Mouse (Mus musculus): Measurements from ENCODE around the gene Ndufc1.
"Not testable (repeated sequence)": the region's sequence is repeated elsewhere in the genome, so short reads cannot be mapped to it uniquely, and the experiment has no call there.

Ndufc1 gene

DNA sequence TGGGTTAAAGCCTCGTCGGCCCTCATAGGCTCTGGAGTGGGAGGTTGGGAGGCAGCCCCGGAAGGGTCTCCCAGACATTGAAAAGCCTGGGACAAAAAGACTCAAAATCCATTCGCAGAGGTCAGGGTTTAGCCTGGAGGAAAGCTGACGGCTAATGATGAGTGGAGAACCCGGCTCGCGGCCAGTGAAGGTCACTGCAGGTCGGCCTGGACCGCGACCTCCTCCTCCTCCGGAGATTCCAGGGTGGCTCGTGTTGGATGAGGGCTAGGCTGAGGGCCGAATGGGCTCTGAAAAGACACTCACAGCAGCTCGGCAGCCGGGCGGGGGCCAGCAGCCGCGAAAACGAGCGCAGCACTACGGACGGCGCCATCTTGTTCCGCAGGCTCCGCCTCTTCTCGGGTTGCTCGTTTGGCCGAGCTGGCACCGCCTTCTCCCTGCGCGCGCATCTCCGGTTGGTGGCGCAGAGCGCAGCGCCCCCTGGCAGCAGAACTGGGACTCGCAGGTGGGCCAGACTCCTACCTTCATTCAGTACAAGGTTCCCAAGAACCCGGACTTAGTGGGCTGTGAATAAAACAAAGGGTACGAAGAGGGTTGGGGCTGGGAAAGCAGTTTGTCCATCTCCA, at the start of gene Ndufc1:
Ndufc1 (minus strand) TSS at position 428 of the 623 bp plus-strand sequence.
- CTCF ChIA-PET: interaction anchor here (0.9 to 1.3 kb wide), 2 partner anchors 9 to 178 kb away, joined by 3 read pairs; no protein-coding TSS in a partner anchor

DNA sequence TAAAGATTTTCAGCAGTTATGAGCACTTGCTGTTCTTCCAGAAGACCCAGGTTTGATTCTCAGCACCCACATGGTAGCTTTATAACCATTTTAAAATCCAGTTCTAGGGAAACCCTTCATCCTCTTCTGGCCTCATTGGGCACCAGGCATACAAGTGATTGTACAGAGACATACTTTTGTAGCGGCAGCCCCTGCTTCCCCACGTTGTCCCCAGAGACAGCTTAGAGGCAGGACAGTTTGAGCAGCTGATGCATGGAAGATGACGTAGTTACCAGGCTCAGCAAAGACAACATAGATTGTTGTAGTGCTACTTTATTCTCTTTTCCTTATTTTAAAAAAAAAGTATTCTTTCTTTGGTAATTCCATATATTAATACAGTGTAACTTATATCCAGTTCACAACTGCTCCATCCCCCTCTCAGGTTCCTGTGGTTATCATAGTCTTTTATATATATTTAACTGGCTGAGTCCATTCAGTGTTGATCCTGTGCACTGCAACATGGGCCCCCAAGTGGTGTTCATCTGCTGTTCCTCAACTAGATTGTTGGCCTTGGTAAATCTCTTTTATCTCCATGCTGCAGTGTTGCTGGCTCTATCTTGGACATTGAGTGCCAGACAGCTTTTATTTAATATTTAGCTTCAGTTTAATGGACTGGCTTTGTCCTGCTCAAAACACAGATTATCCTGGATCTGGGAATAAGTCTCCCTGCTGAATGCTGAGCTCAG, 26.2 kb upstream of the Ndufc1 start:
- CTCF ChIA-PET: no interaction called here

DNA sequence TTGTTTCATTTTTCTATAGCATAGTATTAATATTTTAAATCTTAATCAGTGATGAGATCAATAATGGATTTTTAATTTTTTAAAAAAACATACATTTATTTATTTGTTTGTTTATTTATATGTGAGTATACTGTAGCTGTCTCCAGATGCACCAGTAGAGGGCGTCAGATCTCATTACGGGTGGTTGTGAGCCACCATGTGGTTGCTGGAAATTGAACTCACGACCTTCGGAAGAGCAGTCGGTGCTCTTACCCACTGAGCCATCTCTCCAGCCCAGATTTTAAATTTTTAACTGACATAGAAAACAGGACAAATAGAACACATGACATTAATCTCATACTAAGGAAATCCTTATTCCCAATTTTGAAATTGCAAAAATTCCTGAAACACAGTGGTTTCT, 25.6 kb upstream of the Ndufc1 start:
- CTCF ChIA-PET: not testable (repeated sequence)

DNA sequence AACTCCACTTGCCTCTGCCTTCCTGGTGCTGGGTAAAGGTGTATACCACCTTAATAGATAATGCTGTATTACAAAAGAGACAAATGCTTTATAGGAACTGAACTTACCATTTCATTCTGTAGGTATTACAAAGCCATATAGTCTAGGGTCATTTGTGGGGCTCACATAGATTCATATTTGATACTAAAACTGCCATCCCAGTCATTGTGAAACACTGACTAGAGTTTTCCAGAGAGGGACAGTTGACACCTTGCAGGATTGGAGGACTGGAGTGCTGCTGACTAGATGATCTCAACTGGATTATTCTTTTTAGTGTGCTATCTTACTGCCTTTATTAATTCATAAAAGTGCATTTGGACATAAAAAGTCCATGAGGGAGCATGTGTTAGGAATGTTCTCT, 16.6 kb upstream of the Ndufc1 start:
- CTCF ChIA-PET: no interaction called here

DNA sequence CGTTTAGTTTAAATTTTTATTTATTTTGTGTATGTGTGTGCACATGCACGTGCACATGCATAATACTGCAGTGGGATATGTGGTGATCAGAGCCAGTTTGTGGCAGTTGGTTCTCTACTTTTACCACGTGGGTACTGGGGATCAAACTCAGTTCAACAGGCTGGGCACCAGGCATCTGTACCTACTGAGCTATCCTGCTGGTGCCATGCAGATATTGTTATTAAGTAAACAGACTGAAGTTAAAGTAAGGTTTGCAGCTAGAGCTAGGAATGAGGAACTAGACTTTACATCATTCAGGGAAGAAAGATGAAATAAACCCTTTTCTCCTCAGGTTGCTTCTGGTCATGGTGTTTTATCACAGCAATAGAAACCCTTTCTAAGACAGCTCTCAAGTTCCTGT, 13.1 kb upstream of the Ndufc1 start:
- CTCF ChIA-PET: no interaction called here

DNA sequence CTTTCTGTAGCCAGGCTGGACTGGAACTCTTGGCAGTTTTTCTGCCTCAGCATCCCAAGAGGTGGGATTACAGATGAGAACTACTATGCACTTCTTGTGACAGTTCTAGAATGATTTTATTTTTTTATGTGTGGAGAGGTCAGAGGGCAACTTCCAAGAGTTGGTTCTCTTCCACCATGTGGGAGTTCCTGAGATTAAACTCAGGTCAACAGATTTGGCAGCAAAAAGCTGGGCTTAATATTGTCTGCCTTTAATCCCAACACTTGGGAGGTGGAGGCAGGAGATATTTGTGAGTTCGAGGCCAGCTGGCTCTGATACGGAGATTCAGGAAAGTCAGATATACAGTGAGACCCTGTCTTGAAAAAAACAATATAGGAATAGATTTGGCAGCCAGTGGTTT, 9.2 kb upstream of the Ndufc1 start:
- CTCF ChIA-PET: interaction anchor here (0.6 to 1.1 kb wide), 2 partner anchors 8 to 10 kb away, joined by 3 to 4 read pairs; no protein-coding TSS in a partner anchor

DNA sequence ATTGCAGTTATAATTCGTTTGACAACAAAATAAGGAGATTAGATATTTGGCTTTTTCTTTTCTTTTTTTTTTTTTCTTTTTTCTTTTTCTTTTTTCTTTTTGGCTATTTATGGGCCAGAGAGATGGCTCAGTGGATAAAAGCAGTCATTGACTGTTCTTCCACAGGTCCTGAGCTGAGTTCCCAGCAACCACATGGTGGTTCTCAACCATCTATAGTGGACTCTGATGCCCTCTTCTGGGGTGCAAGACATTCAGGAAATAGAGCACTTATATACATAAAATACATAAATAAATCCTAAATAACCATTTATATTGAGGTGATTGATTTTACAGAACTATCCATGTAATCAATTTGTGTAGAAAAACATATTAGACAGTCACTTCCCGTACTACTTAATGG, 8.7 kb upstream of the Ndufc1 start:
- CTCF ChIA-PET: interaction anchor here (0.6 to 1.1 kb wide), 5 partner anchors 8 to 152 kb away, joined by 3 to 9 read pairs (median 4); no protein-coding TSS in a partner anchor

DNA sequence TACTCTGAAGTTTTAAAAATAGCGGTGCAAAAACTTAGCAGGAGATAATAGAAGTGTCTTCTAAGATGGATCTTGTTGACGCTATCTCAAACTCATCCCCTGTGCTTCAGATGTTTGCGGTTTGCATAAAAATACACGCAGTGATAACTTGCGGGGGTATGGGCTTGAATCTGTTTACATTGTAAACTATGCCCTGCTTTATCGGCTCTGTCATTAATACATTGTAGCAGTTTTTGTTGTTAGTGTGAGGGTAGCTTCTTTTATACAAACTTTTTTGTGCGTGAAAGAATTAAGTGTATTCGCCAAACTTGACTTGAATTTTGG, 8.3 kb upstream of the Ndufc1 start:
- CTCF ChIA-PET: interaction anchor here (0.6 to 0.7 kb wide), 3 partner anchors 9 to 152 kb away, joined by 3 to 9 read pairs (median 4); no protein-coding TSS in a partner anchor

DNA sequence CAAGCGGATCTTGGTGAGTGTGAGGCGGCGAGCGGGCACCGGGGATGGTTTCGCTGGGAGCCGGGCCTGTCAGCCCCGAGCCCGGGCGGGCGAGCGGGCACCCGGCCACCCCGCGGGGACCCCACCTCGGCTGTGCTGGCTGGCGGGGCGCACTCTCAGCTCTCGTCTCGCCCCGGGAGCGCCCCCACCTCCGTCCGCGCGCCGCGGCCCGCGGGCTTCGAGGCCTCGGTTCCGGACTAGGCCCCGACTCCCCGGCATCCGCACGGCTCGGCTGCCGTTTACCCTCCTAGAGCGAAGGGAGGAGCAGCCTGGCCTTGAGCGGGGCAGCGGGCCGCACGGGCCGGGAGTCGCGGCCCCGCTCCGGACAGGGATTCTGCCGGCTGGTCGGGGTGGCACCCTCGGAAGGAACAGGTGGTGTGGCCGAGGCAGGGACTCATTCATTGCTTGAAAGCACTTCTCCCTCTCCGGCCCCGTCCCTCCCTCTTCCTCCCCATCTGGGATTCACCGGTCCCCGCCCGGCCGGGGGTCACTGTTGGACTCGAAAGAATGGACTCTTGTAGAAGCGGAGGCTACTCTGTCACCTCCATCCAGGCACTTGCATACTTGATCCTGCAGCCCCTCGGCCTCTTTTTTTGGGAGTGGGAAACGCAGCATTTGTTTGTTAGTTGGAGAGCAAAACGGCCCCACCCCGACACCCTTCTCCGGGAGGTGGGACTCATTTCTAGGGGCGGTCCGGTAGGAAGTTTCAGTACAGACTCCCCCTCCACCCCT, 7.8 kb upstream of the Ndufc1 start:
- CTCF ChIA-PET: interaction anchor here (0.7 kb wide), 3 partner anchors 18 to 1367 kb away, joined by 3 to 9 read pairs (median 3); no protein-coding TSS in a partner anchor

DNA sequence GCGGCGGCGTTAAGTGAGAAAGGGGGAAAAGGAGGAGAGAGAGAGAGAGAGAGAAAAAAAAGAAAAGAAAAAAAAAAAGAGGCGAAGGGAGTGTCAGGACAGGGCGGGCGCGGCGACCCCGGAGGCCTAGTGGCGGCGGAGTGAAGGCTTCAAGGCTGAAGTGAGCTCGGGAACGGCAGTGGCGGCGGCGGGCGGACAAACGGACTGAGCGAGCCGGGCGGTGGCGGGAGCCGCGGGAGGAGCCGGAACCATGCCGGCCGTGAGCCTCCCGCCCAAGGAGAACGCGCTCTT, 7.2 kb upstream of the Ndufc1 start:
- CTCF ChIA-PET: interaction anchor here (0.7 kb wide), 1 partner anchor 1368 kb away, joined by 3 read pairs; no protein-coding TSS in a partner anchor

DNA sequence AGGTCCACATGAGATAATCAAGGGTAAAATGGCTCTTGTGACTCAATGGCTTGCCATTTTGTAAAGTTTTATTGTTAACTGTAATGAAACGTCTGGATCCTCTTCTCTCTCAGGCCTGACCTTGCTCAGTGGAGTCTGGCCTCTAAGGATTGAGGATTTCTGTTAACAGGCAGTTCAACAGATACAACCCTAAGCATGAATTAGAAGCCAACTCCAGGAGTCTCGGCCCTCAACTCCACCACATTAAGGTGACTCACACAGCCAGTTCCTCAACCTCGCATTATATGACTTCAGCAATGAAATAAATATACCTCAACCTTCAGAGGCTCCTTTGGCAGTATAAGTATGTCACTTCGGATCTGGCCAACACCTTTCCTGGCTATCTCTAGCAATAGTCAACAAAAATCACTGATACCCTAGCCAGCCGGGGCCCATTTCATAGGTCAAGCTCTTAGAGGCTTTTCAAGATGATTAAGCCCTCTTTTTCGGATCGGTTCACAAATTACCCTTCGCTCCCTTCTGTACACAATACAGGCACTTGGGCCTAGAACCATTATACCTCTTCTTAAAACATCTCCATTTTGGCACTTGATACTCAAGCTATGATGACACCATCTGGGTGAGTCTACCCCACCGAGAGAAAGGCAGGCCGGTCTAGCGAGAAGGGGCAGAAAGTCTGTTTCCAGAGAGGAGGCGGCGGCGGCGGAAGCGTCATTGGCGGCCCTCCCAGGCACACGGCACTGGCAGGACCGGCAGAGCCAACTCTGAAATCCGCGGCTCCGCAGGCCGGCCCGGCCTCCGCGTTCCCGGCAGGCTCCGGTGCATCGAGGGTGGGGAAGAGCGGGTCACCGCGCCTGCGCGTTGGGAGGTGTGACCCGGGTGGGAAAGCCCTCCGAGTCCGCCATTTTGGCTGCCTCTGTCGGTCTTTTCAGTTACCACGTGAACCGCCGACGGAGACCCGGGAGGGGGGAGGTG, 6.6 kb upstream of the Ndufc1 start, which contains the start of gene Naa15:
Naa15 (plus strand) TSS at position 51 of the 975 bp plus-strand sequence.
- CTCF ChIA-PET: interaction anchor here (0.6 to 0.7 kb wide), 2 partner anchors 192 to 1368 kb away, joined by 3 to 9 read pairs; no protein-coding TSS in a partner anchor

DNA sequence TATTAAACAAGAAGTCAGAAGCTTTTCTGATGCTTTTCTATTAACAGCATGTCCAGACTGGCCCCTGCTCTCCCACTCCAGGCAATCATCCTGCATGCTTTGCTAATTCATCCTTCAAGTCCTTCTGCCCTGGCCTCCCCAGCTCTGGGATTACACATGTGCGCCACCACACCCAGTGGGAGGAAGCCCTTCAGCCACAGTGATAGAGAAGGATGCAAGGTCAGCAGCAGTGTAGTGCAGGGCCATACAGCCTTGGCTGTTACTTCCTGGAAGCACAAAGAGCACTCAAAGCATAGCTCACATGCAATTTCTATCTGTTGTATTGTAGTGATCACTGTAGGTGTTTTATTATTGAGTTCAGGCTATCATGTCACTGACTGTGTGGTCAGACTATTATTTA, 4.5 kb upstream of the Ndufc1 start:
- CTCF ChIA-PET: interaction anchor here (0.6 to 0.7 kb wide), 2 partner anchors 16 to 99 kb away, joined by 3 to 4 read pairs; no protein-coding TSS in a partner anchor

DNA sequence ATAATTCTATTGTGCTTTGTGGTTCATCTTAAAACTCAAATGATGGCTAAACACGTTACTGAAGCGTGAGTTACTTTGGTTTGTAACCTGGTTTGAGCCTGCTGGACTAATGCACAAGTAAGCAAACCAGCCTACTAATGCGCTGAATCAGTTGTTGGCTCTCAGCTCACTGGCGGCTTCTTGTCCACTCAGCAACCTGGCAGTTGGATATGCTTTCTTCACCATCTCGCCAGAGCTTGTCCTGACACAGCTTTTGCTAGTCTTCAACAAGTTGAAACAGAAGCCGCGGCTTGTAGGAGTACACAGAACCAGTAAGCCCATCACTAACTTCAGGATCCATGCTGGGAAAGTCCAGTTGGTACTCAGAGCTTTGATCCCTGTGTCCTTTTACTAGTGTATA, 3.7 kb upstream of the Ndufc1 start:
- CTCF ChIA-PET: interaction anchor here (0.6 to 0.7 kb wide), 4 partner anchors 10 to 251 kb away, joined by 4 to 6 read pairs (median 5); no protein-coding TSS in a partner anchor

DNA sequence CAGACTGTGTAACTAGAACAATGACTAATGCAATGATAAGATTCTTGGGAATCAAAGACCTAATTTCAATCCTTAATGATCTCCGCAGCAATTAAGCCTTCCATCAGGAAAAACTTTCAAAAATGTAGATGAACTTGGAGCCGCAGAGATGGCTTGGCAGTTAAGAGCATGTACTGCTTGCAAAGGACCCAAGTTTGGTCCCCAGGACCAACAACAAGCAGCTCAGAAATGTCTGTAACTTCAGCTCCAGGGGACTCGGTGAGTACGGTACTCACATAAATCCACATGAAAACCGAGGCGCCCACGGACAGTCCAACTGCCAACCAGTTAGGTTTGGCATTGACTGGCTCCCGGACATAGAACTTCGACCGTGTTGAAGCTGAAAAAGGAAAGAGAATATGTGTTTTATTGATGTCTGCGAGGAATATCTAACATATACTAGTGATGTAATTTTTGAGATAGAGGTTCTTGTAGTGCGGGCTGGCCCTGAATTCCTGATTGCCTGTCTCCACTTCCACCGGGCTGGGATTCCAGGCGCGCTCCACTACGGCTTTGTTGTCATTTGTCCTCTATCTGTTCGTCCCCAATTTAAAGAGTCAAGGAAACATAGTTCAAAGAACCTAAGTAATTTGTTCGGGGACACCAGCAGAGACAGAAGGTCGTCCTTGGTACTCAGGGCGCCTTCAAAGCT, 773 bp downstream of the Ndufc1 start:
- CTCF ChIA-PET: interaction anchor here (0.9 to 1.3 kb wide), 2 partner anchors 8 to 178 kb away, joined by 3 read pairs; no protein-coding TSS in a partner anchor

DNA sequence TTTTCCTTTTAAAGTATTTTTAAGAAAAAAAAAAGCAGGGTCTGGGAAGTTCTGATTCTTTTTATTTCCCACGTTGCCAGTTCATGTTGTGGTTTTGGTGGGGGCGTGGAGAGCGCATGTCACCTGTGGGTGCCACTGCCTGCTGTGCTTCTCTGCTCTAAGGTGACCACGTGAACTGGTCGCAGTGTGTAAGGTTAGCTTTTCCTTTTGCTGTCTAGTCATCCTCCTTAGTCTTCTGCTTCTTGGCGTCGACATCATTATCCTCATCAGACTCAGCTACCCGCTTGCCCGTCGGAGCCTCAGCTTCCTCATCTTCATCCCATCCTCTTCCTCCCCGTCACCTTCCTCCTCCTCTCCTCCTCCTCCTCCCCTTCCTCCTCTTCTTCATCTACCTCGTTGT, 6.2 kb downstream of the Ndufc1 start:
- CTCF ChIA-PET: interaction anchor here (0.6 kb wide), 1 partner anchor 10 kb away, joined by 5 read pairs; no protein-coding TSS in a partner anchor

DNA sequence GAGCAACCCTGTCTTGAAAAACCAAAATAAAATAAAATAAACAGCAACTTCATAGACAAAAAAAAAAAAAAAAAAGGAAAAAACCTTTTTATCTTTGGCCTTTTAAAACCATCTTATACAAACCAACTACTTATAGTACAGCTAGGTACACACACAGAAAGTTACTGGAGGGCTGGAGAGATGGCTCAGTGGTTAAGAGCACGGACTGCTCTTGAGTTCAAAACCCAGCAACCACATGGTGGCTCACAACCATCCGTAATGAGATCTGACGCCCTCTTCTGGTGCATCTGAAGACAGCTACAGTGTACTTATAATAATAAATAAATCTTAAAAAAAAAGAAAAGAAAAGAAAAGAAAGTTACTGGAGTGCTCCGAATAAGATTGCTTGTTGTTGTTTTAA, 6.7 kb downstream of the Ndufc1 start:
- CTCF ChIA-PET: interaction anchor here (0.6 kb wide), 1 partner anchor 10 kb away, joined by 5 read pairs; no protein-coding TSS in a partner anchor

DNA sequence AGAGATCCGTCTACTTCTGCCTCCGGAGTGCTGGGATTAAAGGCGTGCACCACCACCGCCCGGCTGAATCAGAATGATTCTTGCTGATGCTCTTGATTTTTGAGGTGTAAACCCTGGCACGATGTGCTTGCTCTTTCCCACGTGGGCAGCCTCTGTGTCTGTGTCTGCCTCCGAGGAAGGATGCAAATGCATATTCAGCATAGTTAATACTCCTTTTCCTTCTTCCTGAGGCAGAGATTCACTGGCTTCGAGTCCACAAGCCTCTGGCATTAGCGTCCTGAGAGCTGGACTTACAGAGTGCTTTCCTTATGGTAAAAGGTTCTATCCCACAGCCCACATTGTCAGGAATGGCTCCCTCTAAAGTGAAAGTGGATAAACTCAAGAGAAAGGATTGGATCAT, 8.1 kb downstream of the Ndufc1 start:
- CTCF ChIA-PET: interaction anchor here (1.3 kb wide), 1 partner anchor 8 kb away, joined by 3 read pairs; the partner anchor contains the start of gene Ndufc1

DNA sequence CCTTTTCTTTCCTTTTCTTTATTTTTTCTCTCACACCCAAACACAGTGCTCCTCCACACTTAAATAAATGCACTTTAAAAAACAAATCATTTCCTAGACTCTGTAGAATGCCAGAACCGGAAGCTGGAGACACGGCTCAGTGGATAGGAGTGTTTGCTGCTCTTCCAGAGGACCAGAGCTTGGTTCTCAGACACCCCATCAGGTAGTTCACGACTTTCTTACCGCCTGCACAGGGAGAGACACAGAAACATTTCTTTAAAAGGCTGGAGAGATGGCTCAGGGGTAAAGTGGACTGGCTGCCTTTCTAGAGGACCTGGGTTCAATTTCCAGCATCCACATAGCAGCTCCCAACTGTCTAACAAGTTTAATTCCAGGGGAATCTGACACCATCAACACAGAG, 9.3 kb downstream of the Ndufc1 start:
- CTCF ChIA-PET: interaction anchor here (1.3 kb wide), 1 partner anchor 9 kb away, joined by 3 read pairs; the partner anchor contains the start of gene Ndufc1

DNA sequence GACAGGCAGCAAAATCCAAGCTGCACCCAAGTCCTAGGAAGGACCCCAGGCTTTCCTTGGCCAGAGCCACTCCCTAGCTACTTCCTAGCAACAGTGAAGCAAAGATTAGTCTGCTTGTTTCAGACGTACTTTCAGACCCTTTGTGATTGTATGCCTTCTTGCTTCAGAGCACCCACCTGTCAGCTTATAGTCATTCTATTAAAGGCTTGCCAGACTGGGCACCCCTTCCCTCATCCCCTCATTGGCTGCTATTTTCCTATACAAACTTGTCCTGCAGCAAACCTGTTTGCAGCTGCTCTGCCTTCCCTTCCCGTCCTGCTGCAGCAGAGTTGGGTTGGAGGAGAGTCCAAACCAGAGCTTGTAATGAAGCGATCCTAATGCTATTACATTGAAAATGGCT, 10.1 kb downstream of the Ndufc1 start:
- CTCF ChIA-PET: interaction anchor here (0.6 kb wide), 1 partner anchor 18 kb away, joined by 9 read pairs; no protein-coding TSS in a partner anchor

All from spleen, embryonic (tissue).